Mouse (Mus musculus) right cerebral cortex, postnatal 36 days (tissue): ENCODE measurements around the gene Zc3hav1.

Experiments used
- DNase-seq, 2 experiments: peaks; one replicate each; pipeline ENCODE4 v3.0.0; 2022; ENCODE audit warnings: low spot score in 2 of 2, mixed read lengths in 1 of 2

Zc3hav1 gene

DNA sequence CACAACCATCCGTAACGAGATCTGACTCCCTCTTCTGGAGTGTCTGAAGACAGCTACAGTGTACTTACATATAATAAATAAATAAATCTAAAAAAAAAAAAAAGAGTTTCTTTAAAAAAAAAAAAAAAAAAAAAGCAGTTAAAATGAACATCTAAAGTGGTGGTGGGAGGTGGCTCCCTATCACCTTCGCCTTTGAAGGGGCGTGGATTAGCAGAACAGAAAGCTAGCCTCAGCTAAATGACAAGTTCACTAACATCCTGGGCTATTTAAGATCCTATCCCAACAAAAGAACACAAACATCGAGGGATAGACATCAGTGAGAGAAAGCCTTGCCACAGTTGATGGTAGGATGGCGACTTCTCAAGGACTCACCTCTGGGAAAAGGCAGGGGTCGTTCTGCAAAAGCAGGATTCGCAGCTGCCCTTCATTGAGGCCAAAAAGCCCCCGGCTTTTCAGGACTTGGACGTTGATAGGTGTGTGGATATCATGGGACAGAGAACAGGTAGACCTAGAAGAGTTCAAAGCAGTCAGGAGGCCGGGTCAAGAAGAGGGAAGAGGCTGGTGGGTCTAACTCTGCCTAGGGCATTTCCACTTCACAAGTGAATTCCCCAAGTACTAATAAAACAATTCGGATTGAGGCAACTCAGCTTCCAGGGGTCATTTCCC is 56.7 kb downstream of the Zc3hav1 start:
- no peak for DNase-seq

DNA sequence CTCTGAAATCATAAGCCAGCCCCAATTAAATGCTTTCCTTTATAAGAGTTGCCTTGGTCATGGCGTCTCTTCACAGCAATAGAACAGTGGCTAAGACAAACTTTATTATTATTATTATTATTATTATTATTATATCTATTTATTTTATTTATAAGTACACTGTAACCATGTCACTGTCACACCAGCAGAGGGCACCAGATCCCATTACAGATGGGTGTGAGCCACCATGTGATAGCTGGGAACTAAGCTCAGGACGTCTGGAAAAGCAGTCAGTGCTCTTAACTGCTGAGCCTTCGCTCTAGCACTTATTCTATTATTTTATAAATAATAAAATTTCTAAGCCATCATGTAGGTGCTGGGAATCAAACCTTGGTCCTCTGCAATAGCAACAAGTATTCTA is 60.7 kb downstream of the Zc3hav1 start:
- DNase-seq: no peak

DNA sequence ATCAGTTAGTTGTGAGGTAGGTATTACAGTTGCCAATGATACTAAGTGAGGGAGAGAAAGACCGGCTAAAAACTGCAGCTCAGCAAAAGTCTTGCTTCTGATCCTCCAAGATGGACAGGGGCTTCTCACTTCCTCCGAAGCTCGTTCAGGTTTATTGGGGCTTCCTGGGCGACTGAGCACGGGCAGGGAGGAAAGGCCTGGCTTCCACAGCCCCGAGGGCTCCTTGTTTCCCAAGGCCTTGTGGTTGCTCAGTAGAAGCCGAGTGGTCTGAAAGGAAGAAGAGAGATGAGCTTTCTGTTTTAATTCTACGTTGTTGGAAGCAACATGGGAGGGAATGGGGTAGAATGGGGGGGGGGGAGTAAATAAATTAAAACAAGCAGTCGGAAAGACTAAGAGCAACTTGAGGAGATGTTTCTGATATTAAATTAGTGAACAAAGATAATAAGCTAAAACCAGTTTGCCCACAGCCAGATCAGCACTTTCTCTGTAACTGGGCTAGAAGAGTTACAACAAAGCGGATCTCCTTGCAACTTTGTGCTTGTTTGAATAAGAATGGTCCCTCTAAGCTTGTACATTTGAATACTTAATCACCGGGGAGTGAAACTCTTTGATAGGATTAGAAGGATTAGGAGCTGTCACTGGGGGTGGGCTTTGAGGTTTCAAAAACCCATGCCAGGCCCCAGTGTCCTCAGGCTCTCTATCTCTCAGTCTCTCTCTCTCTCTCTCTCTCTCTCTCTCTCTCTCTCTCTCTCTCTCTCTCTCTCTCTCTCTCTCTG is 61.3 kb downstream of the Zc3hav1 start:
- no peak for DNase-seq

GRCm38 (mm10) chr6:38284422-38284821 is 70.0 kb downstream of the Zc3hav1 start:
- DNase-seq: no peak

GRCm38 (mm10) chr6:38264466-38264865 is 89.9 kb downstream of the Zc3hav1 start:
- no peak for DNase-seq

DNA sequence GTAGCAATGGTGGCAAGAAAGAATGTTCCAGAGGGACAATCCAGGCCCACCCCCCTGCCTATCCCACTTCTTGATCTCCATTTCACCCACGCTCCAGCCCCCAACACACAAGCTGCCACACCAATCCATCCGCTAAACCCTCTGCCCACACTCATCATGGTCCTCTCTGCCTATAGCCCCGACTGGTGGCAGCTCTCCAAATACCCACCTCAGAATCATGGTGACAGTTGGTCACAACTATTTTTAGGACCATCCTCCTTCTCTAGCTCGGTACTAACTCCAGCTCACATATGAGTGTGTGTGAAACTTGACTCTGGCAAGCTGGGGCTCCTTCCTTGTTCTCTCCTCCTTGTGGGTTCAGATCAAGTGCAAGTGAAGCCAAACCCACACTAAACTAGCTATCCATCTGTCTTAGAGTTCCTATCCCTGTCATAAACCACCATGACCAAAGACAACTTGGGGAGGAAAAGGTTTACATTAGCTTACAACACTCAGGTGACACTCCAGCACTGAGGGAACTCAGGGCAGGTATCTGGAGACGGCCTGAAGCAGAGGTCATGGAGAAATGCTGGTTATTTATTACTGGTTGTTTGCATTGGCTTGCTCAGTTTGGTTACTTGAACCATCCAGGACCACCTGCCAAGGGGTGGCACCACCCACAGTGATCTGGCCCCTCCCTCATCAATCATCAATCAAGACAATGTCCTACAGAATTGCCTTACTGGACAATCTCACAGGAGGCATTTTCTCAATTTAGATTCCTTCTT is 90.8 kb downstream of the Zc3hav1 start:
- peak; percentile 70 to 78 for DNase-seq

- no peak for DNase-seq
These were observed 92.5 kb downstream of the Zc3hav1 start for GRCm38 (mm10) chr6:38261877-38262276.

DNA sequence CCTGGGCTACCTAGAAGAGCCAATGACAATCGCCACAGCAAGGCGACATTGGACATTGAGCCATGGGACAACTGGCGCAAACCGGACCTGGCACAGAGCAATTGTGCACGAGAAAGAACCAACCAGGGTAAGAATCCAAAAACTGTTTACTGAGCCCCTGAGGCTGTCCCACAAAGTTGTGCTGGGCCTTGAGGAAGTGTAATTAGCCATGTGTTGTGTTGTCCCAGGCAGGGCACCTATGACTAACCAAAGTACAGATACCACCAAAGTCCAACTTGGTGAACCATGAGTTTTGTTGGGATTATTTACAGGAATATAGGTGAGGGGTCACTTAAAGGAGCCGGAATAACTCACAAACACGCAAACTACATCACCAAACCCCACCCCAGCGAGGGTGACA is 96.9 kb downstream of the Zc3hav1 start:
- DNase-seq: no peak

- no peak for DNase-seq
These were observed 97.6 kb downstream of the Zc3hav1 start for GRCm38 (mm10) chr6:38256793-38257192.

GRCm38 (mm10) chr6:38255794-38256193 is 98.6 kb downstream of the Zc3hav1 start:
- no peak for DNase-seq
